Mouse (Mus musculus) forebrain, embryonic 12.5 days (tissue): ENCODE results near the gene Mfsd8. TPM values are rescaled to one million over a fixed set of nuclear protein-coding genes. Genes with fewer than 3 reads are reported as not detected.
"Not testable (repeated sequence)": the region's sequence is repeated elsewhere in the genome, so short reads cannot be mapped to it uniquely, and the experiment has no call there.

ENCODE experiments used
- ATAC-seq: fragments of 200-750 bp; cut with Nextera tagmentation; 2 replicates; pipeline ENCODE4 v1.8.0; 2017; ENCODE audit warnings: moderate TSS enrichment; ENCODE audit not compliant: low FRiP score
- H3K27ac ChIP-seq: fragments of 300-500 bp; sonication (generic); 2 replicates; pipeline ENCODE4 v1.5.1; 2016; ENCODE audit warnings: mild to moderate bottlenecking
- H3K27me3 ChIP-seq: fragments of 300-500 bp; sonication (generic); 2 replicates; pipeline ENCODE4 v1.6.1; 2016; ENCODE audit warnings: mild to moderate bottlenecking
- H3K36me3 ChIP-seq: fragments of 300-500 bp; sonication (generic); replicated peaks from 2 replicates; pipeline ENCODE4 v1.6.1; 2016; ENCODE audit warnings: mild to moderate bottlenecking
- H3K4me1 ChIP-seq: fragments of 300-500 bp; sonication (generic); 2 replicates; pipeline ENCODE4 v1.6.1; 2016
- H3K4me2 ChIP-seq: fragments of 300-500 bp; sonication (generic); 2 replicates; pipeline ENCODE4 v1.6.1; 2016; ENCODE audit warnings: mild to moderate bottlenecking, moderate library complexity
- H3K4me3 ChIP-seq: fragments of 300-500 bp; sonication (generic); replicated peaks from 2 replicates; pipeline ENCODE4 v1.5.1; 2016; ENCODE audit warnings: mild to moderate bottlenecking
- H3K9ac ChIP-seq: fragments of 300-500 bp; sonication (generic); 2 replicates; pipeline ENCODE4 v1.6.1; 2016; ENCODE audit warnings: mild to moderate bottlenecking
- H3K9me3 ChIP-seq: fragments of 300-500 bp; sonication (generic); 2 replicates; pipeline ENCODE4 v1.6.1; 2016
- WGBS: fragments of 180-500 bp; shearing (Covaris S2); methylation state at CpG from one replicate; pipeline ENCODE4 v1.1.7; 2016; 5-methylcytosine and 5-hydroxymethylcytosine counted together
- polyA plus RNA-seq: library from polyadenylated mRNA; unstranded; fragments of >200 nt; fragmentation: Nextera tagmentation; extraction: Ambion mirVana; gene quantifications from 2 replicates; pipeline ENCODE4 v1.2.1, GENCODE M21; 2016

Mfsd8 gene
- polyA plus RNA-seq = 10.5 and 11.7 TPM in 2 replicates

DNA sequence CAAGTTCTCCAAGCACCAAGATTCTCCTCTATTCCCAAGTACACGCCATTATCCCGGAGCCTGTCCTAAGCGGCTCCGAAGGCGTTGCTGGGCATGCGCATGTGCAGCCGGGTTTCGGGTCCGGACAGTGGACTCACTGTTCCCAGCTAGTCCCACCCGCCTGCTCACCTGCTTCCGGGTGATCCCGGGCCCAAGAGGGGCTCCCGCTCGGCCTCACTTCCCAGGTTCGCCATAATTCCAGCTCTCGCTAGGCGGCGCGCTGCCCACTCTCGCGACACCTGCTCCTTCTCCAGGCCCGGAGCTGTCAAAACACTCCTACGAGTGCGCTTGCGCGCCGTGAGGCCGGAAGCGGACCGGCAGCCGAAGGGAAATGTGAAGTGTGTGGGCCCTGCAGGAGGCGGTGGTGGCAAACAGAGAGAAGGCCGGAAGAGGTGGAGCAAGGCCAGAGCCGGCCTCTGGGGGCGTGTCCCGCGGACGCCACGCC is at the start of gene Mfsd8:
TSS of gene Mfsd8 (minus strand) at position 414 of the 484 bp plus-strand sequence.
- peak within 1 kb of the TSS; percentile 49 for H3K4me3 ChIP-seq
- not testable (repeated sequence) for H3K36me3 ChIP-seq, H3K9me3 ChIP-seq, H3K27me3 ChIP-seq, H3K4me1 ChIP-seq
- peak within 1 kb of the TSS; percentile 60 for H3K9ac ChIP-seq
- ATAC-seq = peak; percentile 98
- peak within 1 kb of the TSS; percentile 78 for H3K27ac ChIP-seq
- H3K4me2 ChIP-seq = peak within 1 kb of the TSS; percentile 67
- under 1% methylated on average over 39 of the region's 39 CpGs for WGBS

DNA sequence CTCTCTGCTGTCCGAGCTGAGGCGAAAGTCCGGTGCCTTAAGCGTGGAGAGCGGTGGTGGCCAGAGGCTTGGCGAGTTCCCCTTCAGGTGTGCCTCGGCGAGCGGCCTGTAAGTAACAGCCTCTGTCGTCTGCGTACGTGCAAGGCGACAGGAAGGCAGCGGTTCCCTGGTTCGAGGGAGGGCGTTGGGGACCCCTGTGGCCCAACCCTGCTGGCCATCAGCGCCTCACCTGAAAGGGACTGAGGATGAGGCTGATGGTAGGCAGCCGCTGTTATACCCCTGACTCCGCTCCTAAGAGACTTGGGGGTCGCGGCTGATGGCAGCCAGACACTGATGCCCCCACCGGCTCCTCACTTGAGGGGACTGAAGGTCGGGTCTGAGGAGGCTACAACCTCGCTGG is 47.6 kb upstream of the Mfsd8 start:
- under 1% methylated on average over 22 of the region's 24 CpGs for WGBS

DNA sequence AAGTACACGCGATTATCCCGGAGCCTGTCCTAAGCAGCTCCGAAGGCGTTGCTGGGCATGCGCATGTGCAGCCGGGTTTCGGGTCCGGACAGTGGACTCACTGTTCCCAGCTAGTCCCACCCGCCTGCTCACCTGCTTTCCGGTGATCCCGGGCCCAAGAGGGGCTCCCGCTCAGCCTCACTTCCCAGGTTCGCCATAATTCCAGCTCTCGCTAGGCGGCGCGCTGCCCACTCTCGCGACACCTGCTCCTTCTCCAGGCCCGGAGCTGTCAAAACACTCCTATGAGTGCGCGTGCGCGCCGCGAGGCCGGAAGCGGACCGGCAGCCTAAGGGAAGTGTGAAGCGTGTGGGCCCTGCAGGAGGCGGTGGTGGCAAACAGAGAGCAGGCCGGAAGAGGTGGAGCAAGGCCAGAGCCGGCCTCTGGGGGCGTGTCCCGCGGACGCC is 47.2 kb upstream of the Mfsd8 start:
- H3K9me3 ChIP-seq, H3K4me1 ChIP-seq, H3K36me3 ChIP-seq, H3K27me3 ChIP-seq: not testable (repeated sequence)
- ATAC-seq = peak; percentile 99
- H3K4me3 ChIP-seq = peak overlapping the region; percentile 49
- peak overlapping the region; percentile 67 for H3K4me2 ChIP-seq
- under 1% methylated on average over 36 of the region's 38 CpGs for WGBS
- peak overlapping the region; percentile 48 for H3K9ac ChIP-seq
- peak overlapping the region; percentile 78; the same call in 1 of the 2 replicates for H3K27ac ChIP-seq

More for the DNA sequence above, 47.6 kb upstream of the Mfsd8 start:
- Histone ChIP-seq H3K4me2 (peak overlapping the region; percentile 67), H3K4me3 (peak overlapping the region; percentile 49), H3K9ac (peak overlapping the region; percentile 56)
- not testable (repeated sequence) for H3K27ac ChIP-seq, H3K27me3 ChIP-seq, H3K4me1 ChIP-seq, H3K36me3 ChIP-seq, ATAC-seq, H3K9me3 ChIP-seq

- not testable (repeated sequence) for H3K9ac ChIP-seq, H3K4me3 ChIP-seq, H3K27me3 ChIP-seq, H3K4me1 ChIP-seq, H3K27ac ChIP-seq, H3K9me3 ChIP-seq, H3K36me3 ChIP-seq, ATAC-seq, H3K4me2 ChIP-seq
- 92% methylated on average over 3 of the region's 3 CpGs for WGBS
Observed at GRCm38 (mm10) chr3:40853123-40853738, 6.5 kb upstream of the Mfsd8 start.

- 91% methylated on average over 2 of the region's 2 CpGs for WGBS
- not testable (repeated sequence) for ATAC-seq
Observed at GRCm38 (mm10) chr3:40847936-40848335, 1.2 kb upstream of the Mfsd8 start.

DNA sequence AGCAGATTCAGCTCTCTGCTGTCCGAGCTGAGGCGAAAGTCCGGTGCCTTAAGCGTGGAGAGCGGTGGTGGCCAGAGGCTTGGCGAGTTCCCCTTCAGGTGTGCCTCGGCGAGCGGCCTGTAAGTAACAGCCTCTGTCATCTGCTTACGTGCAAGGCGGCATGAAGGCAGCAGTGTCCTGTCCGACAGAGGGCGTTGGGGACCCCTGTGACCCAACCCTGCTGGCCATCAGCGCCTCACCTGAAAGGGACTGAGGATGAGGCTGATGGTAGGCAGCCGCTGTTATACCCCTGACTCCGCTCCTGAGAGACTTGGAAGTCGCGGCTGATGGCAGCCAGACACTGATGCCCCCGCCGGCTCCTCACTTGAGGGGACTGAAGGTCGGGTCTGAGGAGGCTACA is 332 bp upstream of the Mfsd8 start:
- not testable (repeated sequence) for H3K36me3 ChIP-seq, H3K4me1 ChIP-seq, ATAC-seq, H3K9me3 ChIP-seq, H3K27me3 ChIP-seq
- Histone ChIP-seq H3K4me2 (peak overlapping the region; percentile 67), H3K27ac (0 out of 2 replicates have a peak overlapping the region, but pooled peaks have one; percentile 42), H3K4me3 (peak overlapping the region; percentile 49), H3K9ac (peak overlapping the region; percentile 60)
- whole genome bisulfite sequencing = under 1% methylated on average over 17 of the region's 21 CpGs

More at GRCm38 (mm10) chr3:40847936-40848335, 1.2 kb upstream of the Mfsd8 start:
- H3K9ac ChIP-seq, H3K27ac ChIP-seq, H3K36me3 ChIP-seq, H3K4me1 ChIP-seq, H3K4me3 ChIP-seq, H3K4me2 ChIP-seq, H3K27me3 ChIP-seq, H3K9me3 ChIP-seq: not testable (repeated sequence)

GRCm38 (mm10) chr3:40846957-40847017 is 101 bp upstream of the Mfsd8 start, which contains the start of gene Abhd18:
Gene Abhd18, plus strand, starts transcription at chr3:40846970.
- not testable (repeated sequence) for ATAC-seq, H3K9me3 ChIP-seq, H3K36me3 ChIP-seq, H3K27me3 ChIP-seq, H3K4me1 ChIP-seq
- peak within 1 kb of the TSS; percentile 78 for H3K27ac ChIP-seq
- 0% methylated on average over 3 of the region's 4 CpGs for WGBS
- peak within 1 kb of the TSS; percentile 49 for H3K4me3 ChIP-seq
- peak within 1 kb of the TSS; percentile 67 for H3K4me2 ChIP-seq
- H3K9ac ChIP-seq = peak within 1 kb of the TSS; percentile 60

DNA sequence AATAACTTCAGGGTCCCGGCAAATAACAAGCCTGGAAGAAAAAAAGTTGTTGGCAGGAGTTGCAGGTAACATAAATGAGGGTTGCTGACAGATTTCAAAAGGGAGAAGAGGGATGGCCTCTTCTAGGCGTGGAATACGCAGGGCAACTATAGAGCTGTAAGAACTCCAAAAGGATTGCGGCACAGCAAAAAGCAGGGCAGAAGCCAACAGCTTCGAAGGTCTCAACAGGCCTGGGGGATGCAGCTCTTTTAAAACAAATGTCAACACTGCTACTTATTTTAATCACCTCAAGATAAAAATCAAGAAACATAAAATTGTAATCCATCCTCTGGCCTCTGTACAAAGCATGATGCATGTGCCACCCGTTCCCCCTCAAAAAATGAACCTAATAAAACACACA is 1.2 kb downstream of the Mfsd8 start:
- H3K36me3 ChIP-seq, H3K4me1 ChIP-seq, H3K9me3 ChIP-seq, H3K9ac ChIP-seq, H3K27ac ChIP-seq, H3K27me3 ChIP-seq, ATAC-seq: not testable (repeated sequence)
- Histone ChIP-seq H3K4me2 (peak overlapping the region; percentile 67), H3K4me3 (peak overlapping the region; percentile 49; the same call in 1 of the 2 replicates)
- whole genome bisulfite sequencing = 89% methylated on average over 6 of the region's 6 CpGs

DNA sequence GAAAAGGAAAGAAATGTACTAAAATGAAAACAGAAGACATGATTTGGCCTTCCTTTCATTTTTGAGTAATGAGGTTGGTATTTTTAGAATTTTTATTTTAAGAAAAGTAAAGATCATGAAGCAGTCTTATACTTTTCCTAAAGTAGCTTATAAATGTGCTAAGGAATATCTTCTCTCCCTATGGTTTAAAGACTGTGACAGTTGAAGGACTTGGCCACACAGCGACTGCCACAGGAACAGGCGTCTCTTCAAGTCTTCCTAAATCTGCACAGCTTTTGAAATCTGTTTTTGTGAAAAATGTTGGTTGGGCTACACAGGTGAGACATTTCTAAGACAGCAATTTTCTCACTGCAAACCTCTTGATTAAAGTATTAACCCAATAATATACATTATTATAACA is 33.4 kb downstream of the Mfsd8 start:
- WGBS = 95% methylated on average over 2 of the region's 2 CpGs
- Histone ChIP-seq H3K4me3 (no peak overlapping the region), H3K9ac (no peak overlapping the region), H3K27me3 (no peaks in the 10 kb centered on the region), H3K4me2 (no peak overlapping the region), H3K4me1 (no peaks in the 10 kb centered on the region), H3K27ac (no peak overlapping the region), H3K36me3 (peaks cover 71% of the 10 kb centered on the region), H3K9me3 (no peaks in the 10 kb centered on the region)
- no peak for ATAC-seq

GRCm38 (mm10) chr3:40809894-40810293 is 36.8 kb downstream of the Mfsd8 start:
- Histone ChIP-seq H3K9me3 (no peaks in the 10 kb centered on the region), H3K36me3 (peaks cover 63% of the 10 kb centered on the region), H3K4me2 (no peak overlapping the region), H3K4me1 (no peaks in the 10 kb centered on the region), H3K27ac (no peak overlapping the region), H3K9ac (no peak overlapping the region), H3K4me3 (no peak overlapping the region), H3K27me3 (no peaks in the 10 kb centered on the region)
- no peak for ATAC-seq
- WGBS = 60% methylated on average over 2 of the region's 2 CpGs

GRCm38 (mm10) chr3:40808686-40809085 is 38.0 kb downstream of the Mfsd8 start:
- no peaks in the 10 kb centered on the region for H3K27me3 ChIP-seq
- H3K4me3 ChIP-seq = no peak overlapping the region
- H3K9ac ChIP-seq = no peak overlapping the region
- 93% methylated on average over 10 of the region's 10 CpGs for WGBS
- no peaks in the 10 kb centered on the region for H3K4me1 ChIP-seq
- no peak for ATAC-seq
- no peak overlapping the region for H3K4me2 ChIP-seq
- H3K27ac ChIP-seq = no peak overlapping the region
- no peaks in the 10 kb centered on the region for H3K9me3 ChIP-seq
- peaks cover 58% of the 10 kb centered on the region for H3K36me3 ChIP-seq

- H3K9me3 ChIP-seq = no peaks in the 10 kb centered on the region
- H3K4me3 ChIP-seq = no peak overlapping the region
- no peaks in the 10 kb centered on the region for H3K4me1 ChIP-seq
- H3K4me2 ChIP-seq = no peak overlapping the region
- peaks cover 49% of the 10 kb centered on the region for H3K36me3 ChIP-seq
- H3K27ac ChIP-seq = no peak overlapping the region
- H3K9ac ChIP-seq = no peak overlapping the region
- H3K27me3 ChIP-seq = no peaks in the 10 kb centered on the region
- WGBS = 80% methylated on average over 2 of the region's 2 CpGs
- no peak for ATAC-seq
Observed at GRCm38 (mm10) chr3:40806871-40807270, 39.8 kb downstream of the Mfsd8 start.

DNA sequence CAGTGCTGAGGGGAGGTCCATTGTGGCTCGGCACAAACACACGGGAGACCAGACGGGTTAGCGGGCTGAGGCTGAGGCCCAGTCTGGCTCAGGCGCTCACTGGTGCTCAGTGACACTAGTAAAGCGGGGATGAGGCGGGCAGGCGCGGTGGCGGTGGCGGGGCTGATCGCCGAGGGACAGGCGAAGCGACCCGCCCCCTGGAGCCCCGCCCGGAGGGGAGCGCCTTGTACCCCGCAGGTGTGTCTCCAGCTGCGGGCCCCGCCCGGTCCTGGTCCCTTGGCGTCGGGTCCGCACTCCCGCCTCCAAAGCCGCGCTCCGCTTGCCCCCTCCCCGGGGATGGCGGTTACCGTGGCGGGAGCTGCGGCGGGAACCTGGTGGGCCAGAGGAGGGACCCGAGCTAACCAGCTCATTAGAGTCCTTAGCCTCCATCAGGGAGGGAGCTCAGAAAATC is 46.3 kb downstream of the Mfsd8 start:
- Histone ChIP-seq H3K9ac (peak overlapping the region; percentile 90), H3K4me3 (peak overlapping the region; percentile 93), H3K27me3 (no peaks in the 10 kb centered on the region), H3K36me3 (peaks cover 22% of the 10 kb centered on the region), H3K27ac (peak overlapping the region; percentile 76), H3K4me1 (peaks cover 14% of the 10 kb centered on the region), H3K4me2 (peak overlapping the region; percentile 87), H3K9me3 (no peaks in the 10 kb centered on the region)
- 2% methylated on average over 23 of the region's 37 CpGs for WGBS
- peak; percentile 84 for ATAC-seq
